Mouse (Mus musculus) megakaryocyte, adult 5-6 weeks (primary cell): ENCODE data around the gene Ciz1. TPM values are rescaled to one million over a fixed set of nuclear protein-coding genes. Genes with fewer than 3 reads are reported as not detected.
"Not testable (repeated sequence)": the region's sequence is repeated elsewhere in the genome, so short reads cannot be mapped to it uniquely, and the experiment has no call there.

Experiments used
- ATAC-seq: 2 replicates; pipeline ENCODE4 v1.8.0; 2016; ENCODE audit warnings: mild to moderate bottlenecking, inconsistent platforms; ENCODE audit not compliant: poor library complexity, severe bottlenecking
- total RNA-seq, 2 experiments: library from RNA; stranded (forward) in 1 of 2; stranded (reverse) in 1 of 2; fragments of 153-499, 151-499 nt in 1 of 2; fragments of 221-1000, 200-1000 nt in 1 of 2; gene quantifications; 2 replicates each; pipeline versions ENCODE4 v1.2.3 to v1.2.4; 2015 to 2017

The Ciz1 gene
- total RNA-seq, 2 experiments from 2014 or later = 56.3 to 66.2 TPM

DNA sequence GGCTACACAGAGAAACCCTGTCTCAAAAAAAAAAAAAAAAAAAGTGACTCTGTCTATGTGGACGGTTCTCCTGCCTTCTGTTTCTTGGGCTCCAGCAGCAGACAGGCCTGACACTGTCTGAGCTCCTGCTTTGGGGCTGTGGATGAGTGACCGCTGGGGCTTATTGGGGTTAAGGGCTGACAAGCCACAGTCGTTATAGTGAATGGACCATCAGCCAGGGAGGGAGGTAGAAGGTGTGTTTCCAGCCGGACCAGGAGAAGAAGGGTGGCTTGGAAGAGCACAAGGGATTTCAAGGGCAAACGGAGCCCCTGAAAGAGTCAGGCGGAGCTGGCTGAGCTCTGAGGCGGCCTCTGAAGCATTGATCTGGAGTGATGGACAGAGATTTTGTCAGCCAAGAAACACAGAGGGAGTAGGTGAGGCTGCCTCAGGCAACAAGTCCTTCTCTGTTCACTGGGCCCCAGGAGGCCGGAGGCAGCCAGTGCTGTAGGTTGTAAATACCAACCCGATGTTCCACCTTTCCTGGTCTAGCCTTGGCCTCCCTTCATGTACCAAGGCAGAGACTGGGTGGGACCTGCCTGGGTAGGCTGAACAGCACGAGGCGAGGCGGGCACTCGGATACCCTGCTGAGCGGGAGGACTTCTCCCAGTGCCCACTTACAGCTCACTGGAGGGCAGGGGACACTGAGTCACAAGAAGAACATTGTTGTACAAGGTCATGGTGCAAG is 7.4 kb upstream of the Ciz1 start:
- ATAC-seq = no peak

DNA sequence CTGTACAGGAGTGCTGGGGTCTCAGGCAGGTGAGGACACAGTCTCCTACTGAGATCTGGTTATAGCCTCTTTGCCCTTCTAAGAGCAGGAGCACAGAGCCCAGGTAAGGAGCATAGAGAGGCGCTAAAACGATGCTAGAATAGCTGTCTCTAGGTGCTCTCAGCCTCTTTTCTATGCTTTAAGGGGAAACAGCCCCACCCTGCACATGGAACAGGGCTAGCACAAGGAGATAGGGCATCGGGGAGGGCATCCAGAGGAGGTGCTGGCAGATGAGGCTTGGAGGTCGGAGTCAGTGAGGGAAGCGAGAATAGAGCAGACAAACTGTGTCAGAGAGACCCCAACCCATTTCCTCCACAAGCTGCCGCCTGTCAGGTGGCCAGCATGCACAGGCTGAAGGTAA is 5.1 kb upstream of the Ciz1 start:
- ATAC-seq = no peak

DNA sequence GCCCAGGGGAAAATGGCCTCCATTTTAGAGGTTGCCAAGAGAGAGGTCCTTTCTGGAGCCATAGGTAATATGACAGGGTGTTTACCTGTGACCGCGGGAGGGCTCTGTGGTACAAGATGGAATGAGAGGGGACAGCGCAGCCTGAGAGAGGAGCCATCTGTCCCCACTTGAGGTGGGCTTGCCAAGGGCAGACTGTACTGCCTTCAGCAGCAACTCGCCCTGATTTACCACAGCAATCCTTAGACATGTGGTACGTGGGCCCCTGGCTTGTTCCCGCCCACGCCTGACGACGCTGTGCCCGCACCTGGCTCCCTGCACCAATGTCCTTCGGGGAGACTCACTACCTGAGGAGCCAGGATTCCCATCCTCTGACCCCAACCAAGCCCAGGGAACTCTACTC is 3.8 kb upstream of the Ciz1 start:
- ATAC-seq = no peak

DNA sequence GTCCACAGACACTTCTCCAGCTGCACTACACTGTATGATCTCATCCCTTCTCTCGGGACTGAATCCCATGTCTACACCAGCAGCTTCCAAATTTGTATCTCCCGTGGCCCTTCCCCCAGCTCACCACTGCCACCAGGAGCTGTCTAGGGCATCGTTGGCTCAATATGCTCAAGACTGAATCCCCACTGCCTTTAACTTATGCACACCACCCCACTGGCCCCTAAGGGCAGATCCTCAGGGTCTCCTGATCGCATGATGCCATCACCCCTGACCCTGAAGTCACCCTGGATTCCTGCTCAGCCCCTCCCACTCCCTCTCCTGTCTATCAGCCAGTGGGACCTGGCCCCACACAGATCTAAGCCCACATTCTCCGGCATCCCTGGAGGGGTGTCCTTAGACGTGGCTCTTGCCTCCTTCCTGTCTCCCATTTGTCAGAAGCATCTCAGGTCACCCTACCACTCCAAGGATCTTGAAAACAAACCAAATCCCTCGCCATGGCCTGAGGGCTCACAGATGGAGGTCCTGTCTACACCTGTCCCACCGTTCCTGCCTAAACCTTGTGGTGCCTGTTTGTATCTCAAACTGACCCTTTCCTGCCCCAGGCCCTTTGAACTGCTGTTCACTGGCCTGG is 2.4 kb upstream of the Ciz1 start:
- no peak for ATAC-seq

DNA sequence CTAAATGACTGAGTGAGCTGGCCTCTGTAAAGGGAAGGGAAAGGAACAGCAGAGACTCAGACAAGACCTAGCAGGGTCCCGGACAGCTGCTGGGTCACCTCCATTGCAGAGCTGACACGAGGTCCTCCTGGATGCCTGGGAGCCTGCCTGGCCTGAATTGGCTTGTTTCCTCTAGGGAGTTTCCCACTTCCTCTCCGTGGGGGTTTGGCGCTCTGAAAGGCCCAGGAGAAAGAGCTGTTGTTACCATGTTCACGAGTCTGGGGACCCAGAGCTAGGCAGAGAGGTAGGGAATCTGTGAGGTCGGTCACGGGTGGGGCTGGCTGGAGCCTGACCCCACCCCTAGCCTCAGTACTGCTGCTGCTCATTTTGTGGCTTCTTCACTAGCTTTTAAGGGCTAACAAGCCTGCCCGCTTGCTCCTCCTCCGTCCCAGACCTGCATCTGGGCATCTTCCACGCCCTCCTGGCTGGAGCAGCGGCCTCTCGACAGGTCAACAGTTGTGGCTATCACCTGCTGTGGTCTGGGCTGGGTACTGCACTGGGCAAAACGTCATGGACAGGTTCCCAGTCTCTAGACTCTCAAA is 1.6 kb upstream of the Ciz1 start:
- no peak for ATAC-seq

DNA sequence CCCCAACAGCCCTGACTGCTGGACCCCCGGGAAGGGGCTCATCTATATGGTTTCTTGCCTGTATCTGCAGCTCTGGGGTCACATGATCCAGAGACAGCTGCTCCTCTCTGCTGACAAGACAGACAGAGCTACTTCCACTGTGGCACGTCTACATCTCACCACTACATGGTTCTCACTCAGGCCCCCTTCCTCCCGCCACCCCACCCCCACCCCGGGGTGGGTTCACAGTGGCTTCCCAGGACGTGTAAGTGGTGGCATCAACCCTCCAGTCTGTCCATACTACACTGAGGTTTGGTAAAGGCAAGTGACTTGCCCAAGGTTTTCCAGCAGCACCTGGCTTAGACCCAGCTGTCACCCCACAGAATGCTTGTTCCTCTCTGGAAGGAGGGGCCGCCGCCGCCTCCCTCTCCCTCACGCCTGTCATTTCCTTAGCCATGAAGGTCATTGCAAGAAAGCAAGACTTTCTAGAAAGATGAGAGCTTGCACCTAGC is 611 bp upstream of the Ciz1 start:
- ATAC-seq = no peak

DNA sequence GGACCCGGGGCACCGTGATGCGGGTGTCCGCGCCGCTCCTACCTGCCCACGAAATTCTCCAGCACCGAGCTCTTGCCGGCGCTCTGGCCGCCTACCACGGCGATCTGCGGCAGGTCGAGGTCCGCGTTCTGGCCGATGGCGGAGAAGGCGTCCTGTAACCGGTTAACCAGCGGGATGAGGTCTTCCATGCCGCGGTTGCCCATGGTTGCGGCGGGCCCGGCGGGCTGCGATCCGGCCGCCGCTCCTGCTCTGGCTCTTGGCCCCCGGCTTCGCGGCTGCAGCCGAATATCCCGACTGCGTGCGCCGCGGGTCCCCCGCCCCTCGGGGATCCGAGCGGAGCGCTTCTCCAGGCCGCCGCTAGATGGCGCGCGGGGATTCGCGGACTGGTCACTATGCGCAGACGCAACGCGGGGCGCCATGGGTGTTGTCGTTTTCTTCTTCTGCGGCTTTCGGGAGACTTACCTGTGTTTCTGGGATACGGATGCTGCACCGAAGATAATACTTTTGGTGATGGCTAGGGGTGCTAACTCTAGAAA is 948 bp downstream of the Ciz1 start, which contains the start of gene Dnm1:
Gene Dnm1, minus strand, starts transcription at position 332 of the 536 bp plus-strand sequence.
- peak; percentile 95 for ATAC-seq

DNA sequence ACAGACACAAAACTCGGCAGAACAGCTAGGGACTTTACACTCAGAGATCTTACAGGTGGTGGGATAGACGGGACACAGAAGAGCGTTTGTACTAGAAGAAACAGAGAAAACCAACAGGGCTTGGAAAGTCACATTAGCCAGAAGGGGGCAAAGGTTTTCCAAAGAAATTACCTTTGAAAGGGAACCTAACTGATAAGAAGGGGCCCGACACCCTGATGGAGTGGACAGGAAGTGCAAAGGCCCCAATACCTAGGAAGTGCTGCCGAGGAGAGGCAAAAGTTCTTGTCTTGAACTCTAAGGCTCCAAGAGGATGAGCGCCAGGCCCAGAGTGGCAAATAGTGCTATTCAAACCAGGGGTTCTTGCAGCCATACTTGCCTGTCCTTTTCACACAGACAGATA is 1.7 kb downstream of the Ciz1 start:
- ATAC-seq = no peak

DNA sequence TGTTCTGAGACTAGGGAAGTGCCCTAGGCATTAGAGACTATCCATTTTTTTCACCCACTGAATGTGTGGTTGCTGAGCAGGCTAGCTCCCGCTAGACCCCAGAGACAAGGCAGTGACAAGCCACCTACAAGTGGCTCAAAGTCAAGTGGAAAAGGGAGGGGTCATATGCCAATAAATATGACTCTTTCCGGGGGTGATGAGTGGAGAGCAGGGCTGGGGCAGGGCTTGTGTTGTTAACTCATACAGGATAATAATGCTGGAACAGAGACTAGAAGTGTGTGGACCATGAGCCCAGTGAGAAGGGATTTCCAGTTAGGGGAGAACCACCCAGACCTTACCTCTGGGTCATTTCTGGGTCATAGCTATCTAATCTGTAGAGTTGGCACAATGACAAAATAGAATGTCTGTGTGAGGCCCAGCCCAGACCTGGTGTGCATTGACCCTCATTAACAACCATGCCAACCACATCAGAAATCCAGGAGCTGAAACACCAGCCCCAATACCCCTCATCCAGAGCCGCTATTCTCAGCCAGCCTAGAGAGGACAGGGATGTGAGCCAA is 2.3 kb downstream of the Ciz1 start:
- no peak for ATAC-seq

DNA sequence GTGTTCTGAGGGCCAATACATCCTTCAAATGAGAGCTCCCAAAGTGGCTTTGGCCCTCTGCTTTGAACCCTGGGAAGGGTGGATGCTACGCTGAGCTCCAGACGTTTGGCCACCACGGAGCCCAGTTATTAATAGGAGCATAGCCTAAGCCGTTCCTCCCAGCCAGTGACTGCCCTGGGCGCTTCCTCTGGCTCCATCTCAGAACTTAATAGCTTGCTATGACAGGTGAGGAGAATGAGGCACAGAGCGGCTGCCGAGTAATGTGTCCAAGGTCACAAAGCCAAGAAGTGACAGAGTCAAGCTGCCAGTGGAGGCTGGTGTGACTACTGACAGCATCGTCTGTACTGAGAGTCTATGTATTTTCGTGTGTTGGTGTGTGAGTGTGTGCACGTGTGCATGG is 4.1 kb downstream of the Ciz1 start:
- no peak for ATAC-seq

DNA sequence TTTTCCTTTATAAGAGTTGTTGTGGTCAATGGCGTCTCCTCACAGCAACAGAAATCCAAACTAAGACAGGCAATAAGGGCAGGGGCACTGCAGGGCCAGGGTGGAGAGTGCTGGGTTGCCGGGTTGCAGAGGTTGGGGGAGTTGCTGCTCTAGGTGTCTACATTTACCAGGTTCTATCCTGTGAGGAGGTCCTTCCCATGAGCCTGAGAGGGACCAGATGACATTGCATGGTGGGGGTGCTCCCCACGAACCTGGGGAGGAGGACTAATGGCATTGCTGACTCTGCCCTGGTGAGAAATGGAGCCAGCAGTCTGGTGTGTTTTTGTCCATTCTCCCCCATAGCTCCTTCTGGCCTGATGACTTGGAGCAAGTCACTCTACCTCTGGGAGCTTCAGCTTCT is 5.6 kb downstream of the Ciz1 start:
- ATAC-seq = no peak

DNA sequence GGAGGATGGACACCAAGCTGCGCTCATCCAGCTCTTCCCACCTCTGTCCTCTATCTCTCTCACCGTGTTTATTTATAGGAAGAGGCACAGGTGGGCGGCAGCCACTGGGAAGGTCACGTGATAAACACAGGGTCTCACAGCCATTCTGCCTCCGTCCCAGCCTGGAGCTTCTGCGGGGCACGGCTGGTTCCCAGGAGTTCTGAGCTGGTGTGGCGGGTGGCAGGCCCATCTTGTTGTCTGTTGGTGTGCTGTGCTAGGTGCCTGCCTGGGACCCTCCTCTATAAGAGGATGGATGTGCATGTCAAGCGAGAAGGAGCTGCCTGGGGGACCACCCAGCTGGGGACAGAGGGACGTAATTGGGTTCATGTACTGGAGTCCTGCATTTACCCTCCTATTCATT is 6.3 kb downstream of the Ciz1 start:
- ATAC-seq = no peak

DNA sequence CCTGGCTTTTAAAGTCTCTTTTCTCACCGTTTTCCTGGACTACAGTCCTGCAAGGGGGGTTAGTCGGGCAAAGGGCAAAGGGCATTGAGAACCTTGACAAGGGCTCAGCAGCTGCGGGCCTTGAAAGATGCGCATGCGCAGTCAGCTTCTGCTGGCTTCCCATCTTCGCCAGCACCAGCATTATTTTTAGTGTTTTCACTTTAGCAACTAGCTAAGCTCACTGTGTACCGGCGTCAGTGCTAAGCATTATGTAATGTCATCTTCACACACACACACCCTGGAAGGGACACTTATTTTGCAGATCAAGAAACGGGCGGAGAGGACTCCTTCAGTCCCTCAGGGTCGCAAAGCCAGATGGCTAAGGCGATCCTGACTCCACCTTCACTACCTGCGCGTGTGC is 8.6 kb downstream of the Ciz1 start:
- no peak for ATAC-seq

DNA sequence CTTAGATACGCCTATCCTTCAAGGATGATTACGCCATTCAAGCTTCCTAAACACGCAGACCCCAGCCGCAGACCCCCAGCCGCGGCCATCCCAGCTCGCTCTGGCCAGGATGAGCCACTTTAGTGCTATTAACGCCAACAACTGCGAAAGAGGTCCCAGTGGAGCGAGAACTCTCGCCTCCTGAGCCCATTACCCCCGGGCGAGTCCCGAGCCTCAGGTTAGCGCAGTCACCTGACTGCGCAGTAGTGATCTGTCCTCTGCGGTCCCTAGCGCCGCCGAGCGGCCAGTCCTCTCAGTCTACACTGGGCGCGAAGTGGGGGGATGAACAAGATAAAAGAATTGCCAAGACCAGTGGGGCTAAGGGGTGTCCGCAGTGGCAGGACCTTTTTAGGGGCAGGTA is 9.3 kb downstream of the Ciz1 start:
- ATAC-seq = peak; percentile 60

DNA sequence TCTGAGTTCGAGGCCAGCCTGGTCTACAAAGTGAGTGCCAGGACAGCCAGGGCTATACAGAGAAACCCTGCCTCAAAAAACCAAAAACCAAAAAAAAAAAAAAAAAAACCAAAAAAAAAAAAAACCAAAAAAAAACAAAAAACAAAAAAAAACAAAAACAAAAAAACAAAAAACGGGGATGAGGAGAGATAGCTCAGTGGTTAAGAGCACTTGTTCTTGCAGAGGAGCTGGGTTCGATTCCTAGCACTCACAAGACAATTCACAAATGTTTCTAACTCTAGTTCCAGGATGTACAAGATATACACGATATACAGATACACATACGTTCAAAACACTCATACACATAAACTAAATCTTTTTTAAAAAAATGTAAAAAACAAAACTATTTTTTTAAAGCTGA is 10.1 kb downstream of the Ciz1 start:
- ATAC-seq = not testable (repeated sequence)

DNA sequence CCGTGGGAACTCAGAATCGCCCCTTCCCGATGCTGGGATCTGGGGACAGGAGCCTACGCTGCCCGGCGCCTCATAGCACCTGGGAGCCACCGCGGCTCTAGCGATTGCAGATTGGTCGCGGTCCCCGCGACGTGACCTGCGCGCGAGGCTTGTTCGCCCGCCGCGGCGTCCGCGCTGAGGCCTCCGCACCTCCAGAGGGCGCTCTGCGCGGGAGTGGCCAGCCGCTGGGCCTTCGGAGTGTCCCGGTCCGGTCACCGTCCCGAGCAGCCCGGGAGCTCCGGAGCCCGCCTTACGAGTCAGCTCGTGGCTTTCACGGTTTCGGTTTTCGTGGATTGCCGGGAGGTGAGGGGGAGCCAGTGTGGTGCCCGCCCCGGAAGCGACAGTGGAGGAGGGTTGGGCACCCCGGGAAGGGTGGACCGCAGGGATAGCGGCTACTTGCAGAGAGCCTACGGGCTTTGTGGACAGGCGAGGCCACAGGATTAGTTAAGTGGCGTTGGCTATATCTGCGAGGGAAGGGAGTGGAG is 10.8 kb downstream of the Ciz1 start:
- ATAC-seq = peak; percentile 87

DNA sequence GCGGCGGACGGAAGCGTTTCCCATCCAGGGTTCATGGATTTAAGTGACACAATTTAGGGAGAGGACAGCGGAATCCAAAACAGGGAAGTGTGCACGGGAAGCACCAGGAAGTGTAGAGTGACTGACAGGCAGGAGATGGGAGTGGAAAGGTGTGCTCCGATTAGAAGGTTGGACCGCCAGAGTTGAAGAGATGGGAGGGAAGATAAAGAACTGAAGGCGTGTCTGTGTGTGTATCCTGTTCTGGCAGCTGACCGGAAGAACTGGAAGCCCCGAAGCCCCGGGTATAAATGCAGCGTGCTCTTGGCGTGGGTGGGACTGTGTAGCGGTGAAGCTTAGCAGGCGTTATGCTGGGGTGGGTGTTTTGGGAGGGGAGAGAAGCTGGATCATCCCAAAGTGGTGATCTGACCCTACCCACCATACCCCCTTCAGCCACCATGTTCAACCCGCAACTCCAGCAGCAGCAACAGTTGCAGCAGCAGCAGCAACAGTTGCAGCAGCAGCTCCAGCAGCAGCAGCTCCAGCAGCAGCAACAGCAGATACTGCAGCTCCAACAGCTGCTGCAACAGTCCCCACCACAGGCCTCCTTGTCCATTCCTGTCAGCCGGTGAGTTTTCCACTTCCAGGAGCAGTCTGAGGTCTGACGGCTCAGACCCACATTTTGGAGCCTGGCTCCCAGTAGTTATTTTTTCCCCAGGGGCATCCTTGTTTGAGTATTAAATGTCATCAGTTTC is 11.4 kb downstream of the Ciz1 start:
- peak; percentile 26 for ATAC-seq

DNA sequence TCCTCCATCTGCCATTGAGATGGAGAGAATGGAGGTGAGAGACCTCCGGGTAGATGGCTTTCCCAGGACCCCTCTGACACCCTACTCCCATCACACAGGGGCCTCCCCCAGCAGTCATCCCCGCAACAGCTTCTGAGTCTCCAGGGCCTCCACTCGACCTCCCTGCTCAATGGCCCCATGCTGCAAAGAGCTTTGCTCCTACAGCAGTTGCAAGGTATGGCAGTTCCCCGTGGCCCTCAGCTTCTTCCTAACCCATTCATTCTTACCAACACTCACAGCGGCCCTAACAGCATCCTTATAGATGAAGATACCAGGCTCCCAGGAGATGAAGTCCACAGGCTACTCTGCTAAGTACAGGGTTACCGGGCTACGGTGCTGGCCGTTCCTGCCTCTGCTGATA is 12.0 kb downstream of the Ciz1 start:
- ATAC-seq = no peak

DNA sequence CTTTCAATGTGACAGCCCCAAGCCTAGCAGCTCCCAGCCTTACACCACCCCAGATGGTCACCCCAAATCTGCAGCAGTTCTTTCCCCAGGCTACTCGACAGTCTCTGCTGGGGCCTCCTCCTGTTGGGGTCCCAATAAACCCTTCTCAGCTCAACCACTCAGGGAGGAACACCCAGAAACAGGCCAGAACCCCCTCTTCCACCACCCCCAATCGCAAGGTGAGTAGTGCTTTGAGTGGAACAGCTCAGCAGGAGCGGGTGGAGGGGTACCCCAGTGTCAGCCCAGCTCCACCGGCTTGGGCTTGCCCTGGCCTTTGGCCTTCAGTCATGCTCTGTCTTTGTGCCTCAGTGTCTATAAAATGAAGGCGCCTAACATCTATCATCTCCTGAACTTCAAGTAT is 15.2 kb downstream of the Ciz1 start:
- no peak for ATAC-seq

DNA sequence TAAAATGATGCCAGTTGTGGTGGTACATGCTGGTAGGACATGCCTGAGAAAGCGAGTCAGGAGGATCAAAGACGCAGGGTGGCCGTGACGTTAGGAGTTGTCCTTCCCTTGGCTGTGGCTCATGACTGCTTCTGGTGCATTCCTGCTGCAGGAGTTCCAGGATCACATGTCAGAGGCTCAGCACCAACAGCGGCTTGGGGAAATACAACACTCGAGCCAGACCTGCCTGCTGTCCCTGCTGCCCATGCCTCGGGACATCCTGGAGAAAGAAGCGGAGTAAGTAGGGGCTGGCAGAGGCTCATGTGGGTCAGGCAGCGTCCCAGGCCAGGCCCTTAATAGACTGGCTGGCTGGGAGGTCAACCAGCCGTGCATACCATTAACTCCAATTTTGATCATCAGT is 22.1 kb downstream of the Ciz1 start:
- ATAC-seq = no peak
